Mouse (Mus musculus) kidney, postnatal 25 days (tissue): ENCODE data around the gene 4930590J08Rik.

Experiments
- DNase-seq, 2 experiments: peaks; one replicate each; pipeline ENCODE4 v3.0.0; 2021; ENCODE audit warnings: mixed read lengths in 2 of 2

4930590J08Rik gene

DNA sequence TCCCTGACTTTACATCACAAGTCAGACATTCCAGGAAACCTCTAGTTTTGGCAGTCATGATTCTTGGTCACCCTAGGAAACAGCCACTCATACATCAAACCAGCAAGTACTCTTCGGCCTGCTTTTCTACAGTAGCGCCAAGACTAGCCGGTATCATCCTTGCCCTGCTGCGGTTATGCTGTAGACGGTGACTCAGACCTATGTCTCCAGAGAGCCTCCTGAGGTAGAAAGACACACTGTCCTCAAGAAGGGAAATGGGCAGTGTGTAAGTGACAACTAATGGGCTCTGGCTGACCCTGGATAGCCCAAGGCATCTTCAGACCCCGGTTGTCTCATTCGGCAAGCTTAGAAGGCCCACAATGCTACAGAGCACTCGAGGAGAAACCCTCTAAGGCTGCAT is 62.5 kb downstream of the 4930590J08Rik start:
- DNase-seq: no peak

DNA sequence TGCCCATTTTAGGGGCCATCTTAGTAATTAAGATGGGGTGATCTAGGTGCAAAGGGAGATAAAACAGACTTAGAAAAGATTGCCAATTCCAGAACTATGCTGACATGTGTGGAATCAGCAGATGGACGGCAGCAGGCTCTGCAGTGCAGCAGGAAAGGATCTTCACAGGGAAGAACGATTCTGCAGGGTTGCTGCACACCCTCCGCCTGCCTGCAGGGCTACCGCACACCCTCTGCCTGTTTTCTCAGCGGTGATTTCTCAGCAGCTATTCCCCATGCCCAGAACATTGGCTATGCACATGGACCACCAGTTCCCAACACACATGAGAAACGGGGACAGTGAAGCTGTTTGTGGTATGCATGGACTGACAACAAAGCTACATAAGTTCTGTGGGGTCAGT is 63.4 kb downstream of the 4930590J08Rik start:
- DNase-seq: no peak

DNA sequence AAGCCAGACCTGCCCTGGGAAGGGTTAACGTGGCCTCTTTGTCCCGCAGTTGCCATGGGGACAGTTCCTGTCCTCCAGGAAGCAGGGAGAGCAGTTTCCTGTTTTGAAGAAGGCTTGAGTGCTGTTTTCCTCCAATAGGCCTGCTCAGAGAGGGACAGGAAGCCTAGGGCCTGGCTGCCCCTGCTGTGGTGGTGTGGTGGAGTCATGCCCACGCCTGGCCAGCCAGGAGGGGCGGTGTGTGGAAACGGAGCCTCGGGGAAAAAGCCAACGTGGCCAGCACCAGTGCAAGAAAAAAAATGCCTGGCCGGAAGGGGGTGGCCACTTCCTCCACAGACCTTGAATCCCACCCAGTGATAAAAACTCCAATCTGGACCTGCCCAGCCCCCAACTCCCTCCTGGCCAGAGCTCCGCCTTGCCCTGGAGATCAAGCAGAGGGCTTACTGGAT is 69.6 kb downstream of the 4930590J08Rik start:
- peak; percentile 81 to 92 for DNase-seq

DNA sequence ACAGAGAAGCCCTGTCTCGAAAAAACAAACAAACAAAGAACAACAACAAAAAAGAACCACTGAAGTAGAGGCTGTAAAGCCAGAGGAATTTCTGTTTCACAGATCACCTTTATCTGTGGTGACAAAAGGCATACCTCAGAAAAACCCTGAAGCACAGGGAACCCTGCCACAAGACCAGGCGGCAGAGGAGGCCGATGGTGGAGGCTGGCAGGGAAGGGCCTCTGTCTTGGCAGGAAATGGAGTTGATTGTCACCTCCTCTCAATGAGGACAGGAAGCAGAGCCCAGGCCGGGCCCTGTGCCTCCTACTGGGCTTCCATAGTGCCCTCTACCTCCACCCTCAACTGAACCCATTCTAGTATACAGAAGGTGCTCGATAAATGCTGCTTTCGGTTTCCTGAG is 71.4 kb downstream of the 4930590J08Rik start:
- no peak for DNase-seq

DNA sequence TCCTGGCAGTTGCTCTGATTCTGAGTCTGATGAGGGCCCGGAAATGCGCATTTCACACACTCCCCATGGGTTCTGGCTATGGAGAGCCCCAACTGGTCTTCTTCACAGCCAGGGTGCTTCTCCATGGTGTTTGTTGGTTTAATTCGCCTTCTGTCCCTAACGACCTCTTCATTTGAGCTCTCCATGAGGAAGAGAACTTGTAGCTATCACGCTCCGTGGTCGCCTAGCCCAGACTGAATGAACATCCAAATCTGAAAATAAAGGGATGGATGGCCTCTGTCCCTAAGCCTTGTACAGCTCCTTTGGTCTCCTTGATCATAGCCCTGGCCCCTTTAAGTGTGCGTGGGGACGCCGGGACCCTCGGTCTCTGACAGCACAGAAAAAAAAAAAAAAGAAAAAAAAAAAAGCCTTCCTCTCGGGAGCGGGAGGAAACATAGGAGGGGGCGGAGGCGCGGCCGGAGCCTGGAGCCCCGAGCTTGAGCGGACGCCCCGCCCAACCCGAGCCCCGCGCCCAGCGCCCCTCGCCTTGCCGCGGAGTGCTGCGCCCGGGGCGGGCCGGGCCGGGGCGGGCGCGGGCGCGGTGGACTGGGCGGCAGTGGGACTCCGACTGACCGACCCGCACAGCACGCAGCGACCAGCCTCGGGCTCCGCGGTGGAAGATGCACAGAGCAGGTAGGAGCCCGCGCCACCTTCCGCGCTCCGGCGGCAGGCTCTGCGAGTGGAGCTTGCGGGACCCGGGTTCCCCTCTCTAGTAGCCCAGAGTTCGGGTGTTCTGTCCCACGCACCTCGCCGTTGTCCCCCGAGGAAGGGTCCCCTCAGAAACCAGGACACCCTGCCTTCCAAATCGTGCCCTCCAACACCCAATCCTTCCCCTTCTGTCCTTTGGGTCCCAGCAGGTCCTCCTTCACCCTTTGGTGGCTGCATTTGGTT is 76.0 kb downstream of the 4930590J08Rik start, which contains the start of gene Fgd5:
Gene Fgd5, plus strand, starts transcription at position 508 of the 930 bp plus-strand sequence.
- DNase-seq: peak; percentile 63 to 80

DNA sequence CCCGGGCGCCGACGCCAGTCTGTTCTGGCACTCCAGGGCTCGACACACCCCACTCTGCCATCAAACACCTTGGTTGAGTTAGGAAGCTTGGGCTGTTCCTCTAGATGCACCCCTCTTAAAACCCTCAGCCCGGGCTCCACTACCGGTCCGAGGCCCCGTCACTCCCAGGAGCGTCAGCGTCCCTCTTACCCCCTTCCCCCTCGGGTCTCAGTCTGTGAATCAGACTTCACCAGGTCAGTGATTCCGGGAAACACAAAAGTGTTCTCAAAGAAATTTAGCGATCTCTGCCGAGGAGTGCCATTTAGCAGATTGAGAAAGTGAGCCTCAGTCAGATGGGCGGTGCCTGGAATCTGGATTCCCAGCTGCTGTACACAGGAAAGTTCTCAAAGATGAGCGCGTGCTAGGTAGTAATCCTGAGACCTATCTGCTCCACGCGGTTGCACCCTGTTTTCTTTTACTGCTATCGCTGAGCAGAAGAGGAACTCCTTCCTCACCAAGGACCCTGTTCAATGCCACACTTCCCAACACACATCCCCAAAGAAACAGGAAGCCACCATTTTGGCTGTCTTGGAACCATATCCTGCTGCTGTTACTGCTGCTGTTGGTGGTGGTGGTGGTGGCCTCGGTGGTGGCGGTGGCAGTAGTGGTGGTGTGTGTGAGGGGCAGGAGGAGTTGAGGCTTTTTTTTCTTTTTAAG is 76.8 kb downstream of the 4930590J08Rik start:
- peak in 1 of 2 experiments; percentile 17 for DNase-seq

DNA sequence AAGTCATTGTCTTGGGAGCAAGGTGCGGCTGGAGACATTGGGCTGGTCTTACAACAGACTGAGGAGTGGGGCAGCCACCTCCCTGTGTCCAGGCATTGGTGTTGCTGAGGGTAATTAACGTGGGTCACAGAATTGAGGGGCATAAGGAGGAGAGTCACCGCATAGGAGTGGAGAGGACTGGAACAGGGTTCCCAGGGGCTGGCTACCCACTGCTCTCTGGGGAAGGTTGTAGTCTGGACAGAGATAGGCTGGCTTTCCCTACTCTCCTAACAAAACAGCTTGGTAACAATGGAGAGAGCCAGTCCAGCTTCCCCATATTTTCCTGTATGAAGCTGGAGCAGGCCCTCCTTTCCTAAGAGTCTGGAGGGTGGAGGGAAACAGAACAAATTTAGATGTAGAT is 77.4 kb downstream of the 4930590J08Rik start:
- DNase-seq: no peak

DNA sequence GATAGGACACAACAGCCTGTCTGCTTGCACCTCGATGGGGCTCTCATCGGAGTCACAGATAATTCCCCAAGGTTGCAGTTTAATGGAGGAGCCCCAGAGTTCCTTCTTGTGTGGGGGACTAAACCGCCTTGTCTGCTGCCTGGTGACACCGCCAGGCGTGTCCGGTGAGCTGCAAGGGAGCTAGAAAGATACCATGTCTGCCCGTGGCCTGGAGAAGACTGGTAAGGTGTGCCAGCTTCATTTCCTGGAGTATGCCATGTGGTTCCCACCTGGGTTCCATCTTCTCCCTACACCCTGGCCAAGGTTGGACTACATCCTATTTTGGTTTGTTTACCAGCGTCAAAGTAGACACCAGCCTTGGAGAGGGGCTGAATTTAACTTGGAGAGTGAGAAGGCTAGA is 87.5 kb downstream of the 4930590J08Rik start:
- no peak for DNase-seq

DNA sequence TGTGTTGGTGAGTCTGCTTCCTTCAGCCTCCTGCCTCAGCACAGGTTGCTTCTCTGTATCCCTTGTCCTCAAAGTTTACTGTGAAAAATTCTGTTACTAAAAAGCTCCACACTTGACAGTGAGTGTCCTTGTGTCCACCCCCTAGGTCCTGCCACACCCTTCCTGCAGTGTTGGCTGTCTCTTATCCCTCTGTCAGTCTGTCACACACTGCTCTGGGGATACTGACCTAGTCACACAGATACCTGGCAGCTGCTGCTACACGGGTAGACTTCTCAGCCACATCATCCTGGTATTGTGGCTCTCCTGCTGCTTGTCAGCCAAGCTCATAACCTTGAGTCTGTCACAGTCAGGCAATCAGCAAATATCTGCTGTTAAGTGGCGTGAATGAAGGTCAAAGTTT is 90.2 kb downstream of the 4930590J08Rik start:
- DNase-seq: peak in 1 of 2 experiments; percentile 41

DNA sequence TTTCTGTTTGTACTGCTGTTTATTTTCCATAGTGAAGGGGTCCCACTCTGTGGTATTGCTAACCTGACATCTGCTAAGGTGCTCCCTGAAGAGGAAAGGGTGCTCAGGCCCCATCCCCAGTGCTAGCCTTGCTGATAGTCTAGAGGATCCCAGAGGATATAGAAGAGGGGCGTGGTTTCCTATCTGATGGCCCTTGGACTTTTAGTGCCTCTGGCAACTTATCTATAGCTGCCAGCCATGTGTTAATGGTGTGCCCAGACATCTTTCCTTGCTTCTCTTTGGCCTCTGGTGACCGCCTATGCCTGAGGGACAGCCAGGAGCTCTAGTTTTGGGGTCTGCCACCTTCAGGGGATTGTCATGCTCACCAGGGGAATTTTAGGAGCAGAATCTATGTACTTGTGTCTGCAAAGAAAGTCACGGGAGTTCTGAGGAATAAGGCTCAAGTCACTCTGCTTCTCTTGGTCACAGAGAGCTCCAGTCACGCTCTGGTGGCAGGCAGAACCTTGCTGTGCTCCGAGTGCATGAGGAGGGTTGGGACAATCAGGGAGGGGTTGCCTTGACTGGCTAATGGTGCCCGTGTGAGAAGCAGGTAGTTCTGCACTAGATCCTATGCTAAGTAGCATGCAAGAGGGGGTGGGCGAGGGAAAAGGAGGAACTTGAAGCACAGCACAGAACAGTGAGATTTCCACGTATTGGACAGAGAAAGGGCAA is 91.3 kb downstream of the 4930590J08Rik start:
- DNase-seq: no peak

DNA sequence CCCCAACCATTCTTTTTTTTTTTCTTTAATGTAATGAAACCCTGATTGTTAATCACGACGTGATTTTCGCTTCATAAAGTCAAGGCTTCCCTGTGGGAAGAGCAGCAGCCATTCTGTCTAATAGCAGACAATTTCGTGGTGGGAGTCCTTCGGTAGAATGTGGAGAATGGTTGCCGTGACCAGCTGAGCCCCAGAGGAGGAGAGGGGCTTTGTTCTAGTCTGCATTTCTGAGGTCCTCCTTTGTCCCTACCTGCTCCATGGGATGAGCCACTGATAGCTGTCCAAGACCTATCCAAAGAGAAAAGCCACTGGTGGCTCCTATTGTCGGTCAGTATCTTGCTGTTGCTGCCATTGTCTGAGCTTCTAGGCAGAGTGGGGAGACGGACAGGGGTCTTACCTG is 93.5 kb downstream of the 4930590J08Rik start:
- no peak for DNase-seq
